Mouse (Mus musculus) adrenal gland, postnatal 36 days (tissue): Measurements from ENCODE around the gene Cyp4f37. TPM values are rescaled to one million over a fixed set of nuclear protein-coding genes. Genes with fewer than 3 reads are reported as not detected.
A peak's percentile ranks its signal among the peaks of the same experiment; 100 is the strongest.

ENCODE experiments used
- DNase-seq, 2 experiments: peaks; one replicate each; pipeline ENCODE4 v3.0.0; 2021; ENCODE audit warnings: mixed read lengths in 1 of 2
- total RNA-seq, 2 experiments: library from RNA; stranded (reverse); gene quantifications; 2 replicates each; pipeline ENCODE4 v1.2.3; 2021

Gene Cyp4f37
- total RNA-seq, 2 experiments from 2014 or later: not detected

DNA sequence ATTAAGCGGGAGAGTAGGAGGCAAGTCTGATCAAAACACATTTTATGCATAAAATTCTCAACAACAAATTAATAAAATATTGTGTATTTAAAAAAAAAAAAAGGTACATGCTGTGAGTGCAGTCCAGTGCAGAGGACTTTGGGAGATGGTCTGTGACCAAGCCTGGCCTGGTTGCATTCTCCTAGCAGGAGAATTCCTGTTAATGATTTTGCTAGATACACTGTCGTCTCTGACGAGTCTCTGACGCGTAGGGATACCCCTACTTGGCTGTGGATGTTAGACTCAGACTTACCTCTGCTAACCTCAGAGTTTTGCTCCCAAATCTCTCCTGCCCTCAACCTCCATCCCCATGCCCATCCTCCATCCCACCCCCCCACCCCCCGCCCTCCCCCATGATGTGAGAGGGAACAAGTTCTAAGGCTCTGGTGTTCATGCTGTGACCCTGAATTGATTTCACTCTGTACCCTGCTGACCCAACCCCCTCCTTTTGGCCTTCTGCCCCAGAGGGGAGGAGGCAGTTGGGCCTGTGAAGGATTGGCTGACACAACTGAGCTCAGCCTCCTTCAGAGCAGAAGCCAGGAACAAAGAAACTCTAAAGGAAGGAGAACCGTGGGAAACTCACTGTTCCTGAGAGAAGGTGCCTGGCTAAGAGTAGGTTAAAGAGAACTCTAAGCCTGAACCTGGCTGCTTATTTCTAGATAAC is 64.1 kb downstream of the Cyp4f37 start, which contains the start of gene Cyp4f15:
TSS of gene Cyp4f15 (plus strand) at position 580 of the 703 bp plus-strand sequence.
- DNase-seq: peak; percentile 59 to 88

Other genes with a start within 250 kb of the Cyp4f37 start
- 10 to 100 TPM; 48.5 to 49.9 TPM for gene Wiz, start 231.9 kb upstream of the Cyp4f37 start, total RNA-seq
- 1 to 10 TPM; 1.2 to 1.8 TPM for gene Rasal3, start 217.7 kb upstream of the Cyp4f37 start, total RNA-seq
- gene Pglyrp2, start 197.1 kb upstream of the Cyp4f37 start, total RNA-seq: under 1 TPM in 1 of 2 experiments, not detected in 1; 0.16 TPM
- gene Cyp4f39, start 168.6 kb upstream of the Cyp4f37 start, total RNA-seq: not detected
- gene Cyp4f17, start 115.3 kb upstream of the Cyp4f37 start, total RNA-seq: 1 to 10 TPM; 6.9 to 8.8 TPM
- gene Cyp4f16, start 84.8 kb upstream of the Cyp4f37 start, total RNA-seq: 10 to 100 TPM; 10.1 to 12.4 TPM
- gene Cyp4f40, start 37.6 kb downstream of the Cyp4f37 start, total RNA-seq: not detected
- gene Cyp4f15, start 64.3 kb downstream of the Cyp4f37 start, total RNA-seq: 1 to 10 TPM; 1.3 to 4.0 TPM
- gene Zfp871, start 167.0 kb downstream of the Cyp4f37 start, total RNA-seq: 10 to 100 TPM; 47.9 to 52.5 TPM
- under 1 TPM; 0.59 to 0.76 TPM for gene Zfp811, start 188.6 kb downstream of the Cyp4f37 start, total RNA-seq
- 10 to 100 TPM; 11.4 to 12.1 TPM for gene Zfp799, start 209.0 kb downstream of the Cyp4f37 start, total RNA-seq